Mouse (Mus musculus) right cerebral cortex, postnatal 36 days (tissue): ENCODE measurements around the gene Acvr1b.

ENCODE experiments used
- DNase-seq, 2 experiments: peaks; one replicate each; pipeline ENCODE4 v3.0.0; 2022; ENCODE audit warnings: low spot score in 2 of 2, mixed read lengths in 1 of 2

The Acvr1b gene

GRCm38 (mm10) chr15:101197497-101198179, 23.8 kb downstream of the Acvr1b start:
- DNase-seq: no peak

- DNase-seq: no peak
These were observed 24.4 kb downstream of the Acvr1b start for GRCm38 (mm10) chr15:101198218-101198617.

DNA sequence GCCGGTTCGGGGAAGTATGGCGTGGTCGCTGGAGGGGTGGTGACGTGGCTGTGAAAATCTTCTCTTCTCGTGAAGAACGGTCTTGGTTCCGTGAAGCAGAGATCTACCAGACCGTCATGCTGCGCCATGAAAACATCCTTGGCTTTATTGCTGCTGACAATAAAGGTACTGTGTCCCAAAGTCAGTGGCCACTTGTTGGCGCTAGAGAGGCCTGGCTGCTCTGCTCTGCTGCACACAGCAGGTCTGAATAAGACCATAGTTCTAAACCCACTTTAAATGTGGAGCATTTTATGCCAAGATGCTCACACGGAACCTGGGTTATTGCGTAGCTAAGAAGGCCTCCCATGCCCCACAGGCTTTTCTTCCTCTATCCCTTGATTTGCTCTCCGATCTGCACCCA, 25.0 kb downstream of the Acvr1b start:
- DNase-seq: no peak

DNA sequence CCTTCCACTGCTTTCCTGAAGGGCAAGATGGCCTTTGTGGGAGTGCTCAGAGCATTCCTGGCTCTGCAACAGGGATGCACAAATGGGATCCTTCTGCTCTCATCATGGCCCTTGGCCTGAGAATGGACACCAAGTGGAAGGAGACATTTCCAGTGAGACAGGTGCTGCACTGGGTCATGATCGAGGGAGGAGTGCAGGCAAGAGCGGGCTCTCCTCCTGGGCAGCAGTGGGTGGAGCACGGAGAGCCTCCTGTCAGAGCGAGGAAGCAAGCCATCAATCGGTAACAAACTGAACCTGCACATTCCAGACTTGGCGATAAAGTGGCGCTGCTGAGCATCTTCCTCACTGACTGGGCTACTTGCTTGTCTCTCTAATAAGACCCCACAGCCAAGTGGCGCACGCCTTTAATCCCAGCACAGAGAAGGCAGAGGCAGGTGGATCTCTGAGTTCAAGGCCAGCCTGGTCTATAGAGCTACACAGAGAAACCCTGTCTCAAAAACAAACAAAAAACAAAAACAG, 27.0 kb downstream of the Acvr1b start:
- DNase-seq: no peak

GRCm38 (mm10) chr15:101201414-101201813, 27.5 kb downstream of the Acvr1b start:
- DNase-seq: no peak

GRCm38 (mm10) chr15:101203673-101204072, 29.8 kb downstream of the Acvr1b start:
- DNase-seq: no peak

DNA sequence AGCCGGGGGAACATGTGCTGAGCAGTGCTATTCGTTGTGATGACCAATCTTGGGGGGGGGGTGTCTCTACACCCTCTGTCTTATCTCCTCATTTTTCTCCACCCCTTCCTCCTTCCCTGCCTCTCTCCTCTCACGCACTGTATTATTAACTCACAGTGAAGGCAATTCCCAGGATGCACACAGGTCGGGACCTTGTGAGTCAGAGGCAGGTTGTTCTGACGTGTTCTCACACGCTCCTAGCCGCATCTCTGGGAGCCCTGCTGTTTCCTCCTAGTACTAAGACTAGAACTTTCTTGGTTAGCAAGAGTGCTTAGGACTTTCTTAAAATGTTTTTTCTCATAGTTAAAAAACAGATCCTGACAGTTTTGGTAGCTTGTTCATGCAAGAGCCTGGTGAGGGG, 30.9 kb downstream of the Acvr1b start:
- DNase-seq: no peak

DNA sequence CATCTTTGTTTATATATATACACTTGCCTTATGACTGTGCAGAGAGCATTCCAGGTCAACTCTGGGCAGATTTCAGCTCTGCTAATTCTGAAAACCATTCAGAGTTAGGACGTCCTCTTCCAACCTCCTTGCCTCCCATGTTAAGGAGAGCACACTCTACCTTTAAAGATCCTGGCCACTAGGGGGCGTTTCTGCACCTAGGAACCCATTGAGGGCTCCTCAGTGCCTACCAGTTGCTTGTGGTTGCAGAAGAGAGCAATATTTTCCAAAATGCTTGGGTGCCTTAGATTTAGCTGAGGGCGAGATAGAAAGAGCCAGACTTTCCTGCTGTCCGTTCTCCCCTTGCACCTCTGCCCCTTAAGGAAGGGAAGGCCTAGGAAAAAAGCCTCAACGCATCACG, 36.4 kb downstream of the Acvr1b start:
- DNase-seq: no peak

- DNase-seq: no peak
These were observed 37.2 kb downstream of the Acvr1b start for GRCm38 (mm10) chr15:101210998-101211613.

DNA sequence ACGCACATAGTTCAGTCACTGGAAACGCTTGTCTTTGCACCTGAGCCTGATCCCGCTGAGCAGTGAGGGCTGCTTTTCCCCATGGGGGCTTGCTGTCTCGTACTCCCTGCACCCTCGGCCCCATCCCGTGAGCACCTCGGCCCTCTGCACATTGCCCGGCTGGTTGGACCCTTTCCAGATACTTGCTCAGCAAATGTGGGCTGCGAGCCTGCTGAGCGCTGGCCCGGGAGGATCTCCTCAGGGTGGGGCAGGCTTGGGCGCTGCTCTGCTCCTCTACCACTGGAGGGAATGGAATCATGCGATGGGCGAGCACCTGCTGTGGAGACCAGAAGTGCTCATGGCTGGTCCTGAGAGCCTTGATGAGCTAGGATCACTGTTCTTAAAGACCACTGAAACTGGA, 38.6 kb downstream of the Acvr1b start:
- no peak for DNase-seq

GRCm38 (mm10) chr15:101215136-101215535, 41.3 kb downstream of the Acvr1b start:
- no peak for DNase-seq

GRCm38 (mm10) chr15:101216036-101216435, 42.2 kb downstream of the Acvr1b start:
- DNase-seq: no peak

DNA sequence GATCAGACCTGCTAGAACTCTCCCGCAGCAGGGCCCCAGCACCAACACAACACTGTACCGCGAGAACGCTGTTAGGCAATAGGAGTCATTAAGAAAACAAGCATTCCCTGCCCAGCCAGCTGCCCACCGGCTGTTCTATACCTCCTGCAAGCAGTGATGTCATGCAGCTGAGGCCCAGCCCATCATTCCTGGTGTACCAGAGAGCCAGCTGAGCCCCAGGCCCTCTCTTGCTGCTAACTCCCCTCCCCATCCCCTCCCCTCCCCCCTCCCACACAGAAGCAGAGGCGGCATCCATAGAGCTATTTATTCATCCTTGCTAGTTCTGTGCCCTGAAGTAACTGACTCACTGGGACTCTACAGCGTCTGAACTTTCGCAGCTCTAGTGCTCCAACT, 47.0 kb downstream of the Acvr1b start:
- no peak for DNase-seq

DNA sequence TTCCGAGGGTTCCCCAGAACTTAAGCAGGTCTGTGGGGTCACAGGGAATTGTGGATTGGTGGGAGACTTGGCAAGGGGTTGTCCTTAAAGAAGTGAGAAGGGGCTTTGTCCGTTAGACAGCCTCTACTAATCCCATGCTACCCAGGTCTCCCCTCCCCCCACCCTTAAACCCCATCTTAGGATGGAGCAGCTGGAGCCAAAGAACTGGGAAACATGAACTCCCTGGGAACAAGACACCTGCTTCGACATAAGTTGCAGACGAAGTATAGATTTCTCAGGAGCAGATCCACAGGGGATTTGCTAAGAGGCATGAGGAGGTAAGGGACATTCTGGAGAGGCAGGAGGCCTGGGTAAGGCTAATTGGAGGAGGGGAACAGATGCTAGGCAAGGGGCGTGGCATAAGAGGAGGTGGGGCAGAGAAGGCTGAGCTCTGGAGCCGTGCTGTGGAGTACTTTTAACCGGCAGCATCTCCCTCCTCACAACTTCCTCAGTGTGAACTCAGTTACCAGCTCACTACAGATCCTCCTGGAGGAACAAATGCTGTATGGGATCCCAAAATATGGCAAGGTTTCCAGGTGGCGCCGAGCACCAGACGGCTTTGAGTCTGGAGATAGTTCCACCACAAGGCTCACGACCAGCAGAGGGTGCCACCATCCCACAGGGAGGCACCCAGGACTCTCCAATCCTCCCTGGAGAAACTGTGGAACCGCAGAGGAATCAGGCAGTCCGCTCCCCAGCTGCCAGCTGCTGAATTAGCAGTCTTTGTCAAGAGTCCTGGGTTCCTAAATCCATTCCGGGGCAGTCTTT, 47.6 kb downstream of the Acvr1b start:
- DNase-seq: peak; percentile 85 to 89

DNA sequence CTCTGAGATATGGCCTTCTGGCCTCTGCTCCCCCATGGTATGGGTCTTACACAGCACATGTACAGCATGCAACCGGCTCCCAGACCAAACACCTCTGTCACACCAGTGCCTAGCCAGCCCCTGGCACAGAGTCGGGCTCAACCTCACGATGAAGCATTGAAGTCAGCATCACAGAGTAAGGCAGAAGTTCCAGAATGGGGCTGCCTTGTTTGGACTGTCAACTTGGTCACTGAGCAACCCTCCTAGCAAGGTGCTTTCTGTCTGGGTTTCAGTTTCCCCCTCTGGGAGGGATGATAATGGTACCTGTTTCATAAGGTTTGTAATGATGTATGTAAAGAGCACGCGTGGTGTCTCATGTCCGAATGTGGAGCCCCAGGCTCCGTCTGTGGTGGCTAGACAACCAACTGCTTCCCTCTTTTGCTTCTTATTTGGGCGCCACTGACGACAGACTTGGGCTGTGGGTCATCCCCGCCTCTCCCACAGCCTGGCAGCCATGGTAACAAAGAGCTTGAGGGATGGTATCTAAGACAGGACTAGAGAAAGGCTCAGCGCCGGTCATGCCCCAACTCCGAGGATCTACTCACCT, 49.1 kb downstream of the Acvr1b start:
- DNase-seq: peak; percentile 52 to 69

DNA sequence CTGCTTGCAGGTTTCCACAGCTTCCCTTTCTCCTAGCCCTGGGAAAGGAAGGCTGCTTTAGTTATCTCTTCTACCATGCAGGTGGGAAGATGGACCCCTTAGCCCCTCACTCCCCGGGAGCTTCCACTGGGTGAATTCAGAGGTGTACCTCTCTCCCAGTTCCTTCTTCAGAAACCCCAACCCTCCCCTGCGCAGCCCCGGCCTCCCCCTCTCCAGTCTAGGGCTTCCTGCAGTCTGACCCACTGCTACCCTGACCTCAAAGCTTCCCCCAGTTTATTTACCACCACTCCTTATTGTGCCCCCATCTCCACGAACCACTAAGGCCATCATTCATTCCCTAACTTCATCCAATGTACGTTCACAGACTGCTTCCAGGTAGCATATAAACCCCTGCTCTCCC, 49.7 kb downstream of the Acvr1b start:
- DNase-seq: no peak

DNA sequence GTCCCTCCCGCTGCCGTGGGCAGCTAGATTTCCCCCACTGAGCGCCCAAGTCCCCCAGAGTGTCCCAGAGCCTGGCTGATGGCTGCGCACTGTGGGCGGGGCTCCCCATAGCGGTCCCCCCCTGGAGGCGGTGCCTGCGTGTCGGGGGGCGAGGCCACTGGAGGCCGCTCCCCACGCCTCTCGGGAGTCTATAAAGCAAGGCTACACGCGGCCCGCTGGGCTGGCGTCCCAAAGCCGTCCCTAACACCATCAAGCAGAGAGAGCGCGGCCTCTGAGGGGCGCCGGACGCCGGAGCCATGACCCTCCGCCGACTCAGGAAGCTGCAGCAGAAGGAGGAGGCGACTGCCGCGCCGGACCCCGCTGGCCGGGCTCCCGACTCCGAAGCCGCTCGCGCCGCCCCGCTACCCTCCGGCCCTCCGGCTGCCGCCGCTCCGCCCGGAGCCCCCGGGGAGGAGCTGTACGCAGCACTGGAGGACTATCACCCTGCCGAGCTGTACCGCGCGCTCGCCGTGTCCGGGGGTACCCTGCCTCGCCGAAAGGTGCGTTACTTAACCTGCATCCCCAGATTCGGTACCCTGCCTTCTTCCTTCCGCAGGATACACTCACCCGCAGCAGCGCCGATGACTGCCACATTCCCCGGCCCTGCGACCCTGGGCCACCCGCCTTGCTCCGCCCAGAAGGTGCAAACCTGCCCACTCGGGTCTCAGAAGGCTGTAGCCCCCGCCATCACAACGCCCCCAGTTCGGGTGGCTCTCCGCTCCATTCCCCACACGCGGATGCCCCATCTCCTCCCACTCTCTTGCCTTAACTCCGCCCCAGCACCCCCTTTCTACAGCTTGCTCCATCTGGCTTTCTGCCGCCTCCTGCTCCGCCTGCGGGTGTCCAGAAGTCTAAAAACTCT, 50.4 kb downstream of the Acvr1b start, which contains the start of gene Grasp:
TSS of gene Grasp (plus strand) at position 183 of the 901 bp plus-strand sequence.
- peak; percentile 84 to 90 for DNase-seq

- no peak for DNase-seq
These were observed 51.1 kb downstream of the Acvr1b start for GRCm38 (mm10) chr15:101224977-101225376.

GRCm38 (mm10) chr15:101227971-101228370, 54.1 kb downstream of the Acvr1b start:
- DNase-seq: no peak

- DNase-seq: no peak
These were observed 55.2 kb downstream of the Acvr1b start for GRCm38 (mm10) chr15:101228866-101229590.
